Mouse (Mus musculus) liver, embryonic 12.5 days (tissue): ENCODE measurements around the gene Serhl. TPM values are rescaled to one million over a fixed set of nuclear protein-coding genes. Genes with fewer than 3 reads are reported as not detected.

ENCODE experiments used
- polyA plus RNA-seq: library from polyadenylated mRNA; unstranded; fragments of >200 nt; fragmentation: Nextera tagmentation; extraction: Ambion mirVana; gene quantifications from 2 replicates; pipeline ENCODE4 v1.2.1, GENCODE M21; 2016

Gene Serhl
- polyA plus RNA-seq, 1 experiment from 2014 or later: 28.0 TPM

Other genes starting within 250 kb of the Serhl start
- gene Tcf20, start 101.6 kb upstream of the Serhl start, polyA plus RNA-seq: 3.9 and 4.0 TPM in 2 replicates
- 6.2 and 6.4 TPM in 2 replicates for gene Nfam1, start 56.2 kb upstream of the Serhl start, polyA plus RNA-seq
- gene Rrp7a, start 33.3 kb downstream of the Serhl start, polyA plus RNA-seq: 36.5 and 42.3 TPM in 2 replicates
- 83.0 and 86.7 TPM in 2 replicates for gene Poldip3, start 59.9 kb downstream of the Serhl start, polyA plus RNA-seq
- 151 and 172 TPM in 2 replicates for gene Cyb5r3, start 83.1 kb downstream of the Serhl start, polyA plus RNA-seq
- gene A4galt, start 162.3 kb downstream of the Serhl start, polyA plus RNA-seq: 0.08 TPM in 2 replicates